Mouse (Mus musculus) midbrain, embryonic 13.5 days (tissue): ENCODE results near the gene C87436. TPM values are rescaled to one million over a fixed set of nuclear protein-coding genes. Genes with fewer than 3 reads are reported as not detected.
A peak's percentile ranks its signal among the peaks of the same experiment; 100 is the strongest.

Experiments
- ATAC-seq: fragments of 200-750 bp; cut with Nextera tagmentation; 2 replicates; pipeline ENCODE4 v1.8.0; 2017; ENCODE audit warnings: mild to moderate bottlenecking, moderate TSS enrichment, moderate library complexity
- H3K27ac ChIP-seq: fragments of 300-500 bp; sonication (generic); 2 replicates; pipeline ENCODE4 v1.5.1; 2015; ENCODE audit warnings: inconsistent platforms, mild to moderate bottlenecking, moderate library complexity
- H3K27me3 ChIP-seq: fragments of 300-500 bp; sonication (generic); 2 replicates; pipeline ENCODE4 v1.6.1; 2015; ENCODE audit warnings: mild to moderate bottlenecking, inconsistent platforms
- H3K36me3 ChIP-seq: fragments of 300-500 bp; sonication (generic); 2 replicates; pipeline ENCODE4 v1.6.1; 2015; ENCODE audit warnings: mild to moderate bottlenecking, inconsistent platforms
- H3K4me1 ChIP-seq: fragments of 300-500 bp; sonication (generic); replicated peaks from 2 replicates; pipeline ENCODE4 v1.6.1; 2015; ENCODE audit warnings: inconsistent platforms
- H3K4me2 ChIP-seq: fragments of 300-500 bp; sonication (generic); replicated peaks from 2 replicates; pipeline ENCODE4 v1.6.1; 2015; ENCODE audit warnings: moderate library complexity, mild to moderate bottlenecking, inconsistent platforms
- H3K4me3 ChIP-seq: fragments of 300-500 bp; sonication (generic); replicated peaks from 2 replicates; pipeline ENCODE4 v1.5.1; 2015; ENCODE audit warnings: mild to moderate bottlenecking, inconsistent platforms
- H3K9ac ChIP-seq: fragments of 300-500 bp; sonication (generic); replicated peaks from 2 replicates; pipeline ENCODE4 v1.6.1; 2015; ENCODE audit warnings: mild to moderate bottlenecking, inconsistent platforms
- H3K9me3 ChIP-seq: fragments of 300-500 bp; sonication (generic); 2 replicates; pipeline ENCODE4 v1.6.1; 2016; ENCODE audit warnings: mild to moderate bottlenecking, inconsistent platforms
- WGBS: fragments of 180-500 bp; shearing (Covaris S2); methylation state at CpG from one replicate; pipeline ENCODE4 v1.1.7; 2015; 5-methylcytosine and 5-hydroxymethylcytosine counted together
- polyA plus RNA-seq: library from polyadenylated mRNA; unstranded; fragments of >200 nt; fragmentation: Nextera tagmentation; extraction: Ambion mirVana; gene quantifications from 2 replicates; pipeline ENCODE4 v1.2.1, GENCODE M21; 2015

The C87436 gene
- polyA plus RNA-seq, 1 experiment from 2014 or later, result 28.8 TPM

GRCm38 (mm10) chr6:86474072-86474471, 35.9 kb downstream of the C87436 start:
- H3K36me3 ChIP-seq, result peaks cover 6% of the 10 kb centered on the region; the same call in 1 of the 2 replicates
- H3K4me3 ChIP-seq, result no peak overlapping the region
- peaks cover 22% of the 10 kb centered on the region for H3K4me1 ChIP-seq
- no peak for ATAC-seq
- H3K9me3 ChIP-seq, result no peaks in the 10 kb centered on the region
- H3K9ac ChIP-seq, result no peak overlapping the region
- H3K27me3 ChIP-seq, result no peaks in the 10 kb centered on the region
- no peak overlapping the region for H3K4me2 ChIP-seq
- H3K27ac ChIP-seq, result no peak overlapping the region
- WGBS, result 98% methylated on average over 5 of the region's 5 CpGs

- H3K4me3 ChIP-seq, result no peak overlapping the region
- no peaks in the 10 kb centered on the region for H3K9me3 ChIP-seq
- no peak overlapping the region for H3K27ac ChIP-seq
- ATAC-seq, result no peak
- H3K4me1 ChIP-seq, result peaks cover 22% of the 10 kb centered on the region
- peaks cover 4% of the 10 kb centered on the region; the same call in 1 of the 2 replicates for H3K36me3 ChIP-seq
- no peak overlapping the region for H3K4me2 ChIP-seq
- H3K27me3 ChIP-seq, result no peaks in the 10 kb centered on the region
- no peak overlapping the region for H3K9ac ChIP-seq
Observed at GRCm38 (mm10) chr6:86474646-86475181, 36.5 kb downstream of the C87436 start.

- H3K9me3 ChIP-seq, result no peaks in the 10 kb centered on the region
- H3K27me3 ChIP-seq, result no peaks in the 10 kb centered on the region
- no peak for ATAC-seq
- peaks cover 31% of the 10 kb centered on the region for H3K4me1 ChIP-seq
- H3K4me2 ChIP-seq, result no peak overlapping the region
- WGBS, result 88% methylated on average over 9 of the region's 9 CpGs
- H3K36me3 ChIP-seq, result no peaks in the 10 kb centered on the region
- no peak overlapping the region for H3K9ac ChIP-seq
- no peak overlapping the region for H3K27ac ChIP-seq
- no peak overlapping the region for H3K4me3 ChIP-seq
Observed at GRCm38 (mm10) chr6:86475462-86476167, 37.4 kb downstream of the C87436 start.

- WGBS, result 84% methylated on average over 5 of the region's 5 CpGs
- H3K4me3 ChIP-seq, result no peak overlapping the region
- no peaks in the 10 kb centered on the region for H3K36me3 ChIP-seq
- H3K27ac ChIP-seq, result no peak overlapping the region
- ATAC-seq, result no peak
- peaks cover 25% of the 10 kb centered on the region for H3K4me1 ChIP-seq
- H3K9me3 ChIP-seq, result no peaks in the 10 kb centered on the region
- H3K4me2 ChIP-seq, result no peak overlapping the region
- no peak overlapping the region for H3K9ac ChIP-seq
- no peaks in the 10 kb centered on the region for H3K27me3 ChIP-seq
Observed at GRCm38 (mm10) chr6:86476931-86477330, 38.8 kb downstream of the C87436 start.

- Histone ChIP-seq H3K4me2 (no peak overlapping the region), H3K4me1 (peaks cover 11% of the 10 kb centered on the region), H3K27me3 (no peaks in the 10 kb centered on the region), H3K4me3 (no peak overlapping the region), H3K36me3 (no peaks in the 10 kb centered on the region), H3K27ac (no peak overlapping the region), H3K9ac (peak overlapping the region; percentile 11; the same call in 1 of the 2 replicates), H3K9me3 (no peaks in the 10 kb centered on the region)
- 76% methylated on average over 3 of the region's 3 CpGs for WGBS
- ATAC-seq, result no peak
Observed at GRCm38 (mm10) chr6:86479311-86479710, 41.1 kb downstream of the C87436 start.

- H3K27ac ChIP-seq, result peak overlapping the region; percentile 37
- no peaks in the 10 kb centered on the region for H3K9me3 ChIP-seq
- ATAC-seq, result no peak
- H3K4me3 ChIP-seq, result no peak overlapping the region
- no peak overlapping the region for H3K9ac ChIP-seq
- H3K27me3 ChIP-seq, result no peaks in the 10 kb centered on the region
- no peaks in the 10 kb centered on the region for H3K36me3 ChIP-seq
- H3K4me1 ChIP-seq, result peaks cover 11% of the 10 kb centered on the region
- no peak overlapping the region for H3K4me2 ChIP-seq
Observed at GRCm38 (mm10) chr6:86479816-86480188, 41.6 kb downstream of the C87436 start.

GRCm38 (mm10) chr6:86480189-86480831, 42.1 kb downstream of the C87436 start:
- H3K36me3 ChIP-seq, result no peaks in the 10 kb centered on the region
- no peak overlapping the region for H3K4me2 ChIP-seq
- H3K9ac ChIP-seq, result no peak overlapping the region; the same call in 1 of the 2 replicates
- no peak for ATAC-seq
- no peak overlapping the region for H3K4me3 ChIP-seq
- 42% methylated on average over 9 of the region's 9 CpGs for WGBS
- H3K4me1 ChIP-seq, result peaks cover 11% of the 10 kb centered on the region
- peak overlapping the region; percentile 37 for H3K27ac ChIP-seq
- H3K9me3 ChIP-seq, result no peaks in the 10 kb centered on the region
- H3K27me3 ChIP-seq, result no peaks in the 10 kb centered on the region

GRCm38 (mm10) chr6:86481871-86482270, 43.7 kb downstream of the C87436 start:
- no peaks in the 10 kb centered on the region for H3K9me3 ChIP-seq
- no peaks in the 10 kb centered on the region for H3K36me3 ChIP-seq
- H3K27ac ChIP-seq, result no peak overlapping the region
- no peak overlapping the region for H3K9ac ChIP-seq
- 91% methylated on average over 5 of the region's 5 CpGs for WGBS
- no peaks in the 10 kb centered on the region for H3K27me3 ChIP-seq
- H3K4me2 ChIP-seq, result no peak overlapping the region
- H3K4me1 ChIP-seq, result peaks cover 11% of the 10 kb centered on the region
- no peak for ATAC-seq
- no peak overlapping the region for H3K4me3 ChIP-seq

- Histone ChIP-seq H3K4me1 (peaks cover 15% of the 10 kb centered on the region), H3K9me3 (no peaks in the 10 kb centered on the region), H3K27ac (no peak overlapping the region), H3K4me2 (no peak overlapping the region), H3K9ac (no peak overlapping the region), H3K27me3 (no peaks in the 10 kb centered on the region), H3K4me3 (no peak overlapping the region), H3K36me3 (no peaks in the 10 kb centered on the region)
- no peak for ATAC-seq
- 68% methylated on average over 7 of the region's 7 CpGs for WGBS
Observed at GRCm38 (mm10) chr6:86485943-86486640, 47.9 kb downstream of the C87436 start.

GRCm38 (mm10) chr6:86487358-86488148, 49.4 kb downstream of the C87436 start:
- peaks cover 15% of the 10 kb centered on the region for H3K4me1 ChIP-seq
- H3K36me3 ChIP-seq, result no peaks in the 10 kb centered on the region
- peak overlapping the region; percentile 98 for H3K27ac ChIP-seq
- H3K4me3 ChIP-seq, result peak overlapping the region; percentile 15; the same call in 1 of the 2 replicates
- no peaks in the 10 kb centered on the region for H3K9me3 ChIP-seq
- peak overlapping the region; percentile 48 for H3K4me2 ChIP-seq
- ATAC-seq, result peak; percentile 99
- 3% methylated on average over 24 of the region's 24 CpGs for WGBS
- H3K9ac ChIP-seq, result peak overlapping the region; percentile 71
- no peaks in the 10 kb centered on the region for H3K27me3 ChIP-seq

GRCm38 (mm10) chr6:86488149-86488485, 49.9 kb downstream of the C87436 start:
- Histone ChIP-seq H3K9me3 (no peaks in the 10 kb centered on the region), H3K36me3 (no peaks in the 10 kb centered on the region), H3K4me3 (no peak overlapping the region; the same call in 1 of the 2 replicates), H3K4me2 (peak overlapping the region; percentile 48), H3K27ac (peak overlapping the region; percentile 98), H3K4me1 (peaks cover 15% of the 10 kb centered on the region), H3K27me3 (no peaks in the 10 kb centered on the region), H3K9ac (peak overlapping the region; percentile 71)
- WGBS, result 14% methylated on average over 3 of the region's 3 CpGs
- ATAC-seq, result 0 out of 2 replicates have a peak, but pooled peaks have one; percentile 1
